ENCODE assay signal across 5 mouse cellular contexts in the genomic region with DNA sequence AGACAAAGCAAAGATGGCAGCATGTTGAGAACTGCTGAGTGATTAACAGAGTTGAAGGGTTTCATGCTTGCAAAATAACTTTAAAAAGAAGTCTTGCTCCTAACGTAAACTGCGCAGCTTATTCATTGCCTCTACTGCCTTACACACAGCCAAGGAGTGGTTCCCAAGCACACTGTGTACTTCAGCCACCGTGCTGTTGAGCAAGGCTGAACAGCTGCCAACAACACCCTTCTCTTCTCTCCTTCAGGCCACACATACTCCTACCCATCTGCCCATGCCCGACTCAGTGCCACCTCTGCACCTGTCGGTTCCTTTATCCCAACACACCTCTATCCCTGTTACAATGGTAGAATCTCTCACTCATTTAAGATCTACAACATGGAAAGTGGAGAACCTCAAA.
"Had no signal": no experiment of that assay in that cellular context is flagged by ENCODE, and none has a peak within 500 bp of the region (broad histone marks: within the 10 kb centered on the region; RNA-seq: fewer than 3 reads in every experiment).

No protein-coding gene starts in this region.

- DNase-seq: kidney, adult 9 months; kidney, postnatal 4 days; left cerebral cortex, postnatal 4 days; right cerebral cortex, postnatal 14 days; thymus, postnatal 4 days had no signal
